Mouse (Mus musculus): ENCODE measurements at regions not wholly inside any gene's neighbourhood (a gene's known extent, or its start where the extent isn't known, plus 50 kb on each side); places are given as distances from the start of the nearest gene placed in this dataset.

DNA sequence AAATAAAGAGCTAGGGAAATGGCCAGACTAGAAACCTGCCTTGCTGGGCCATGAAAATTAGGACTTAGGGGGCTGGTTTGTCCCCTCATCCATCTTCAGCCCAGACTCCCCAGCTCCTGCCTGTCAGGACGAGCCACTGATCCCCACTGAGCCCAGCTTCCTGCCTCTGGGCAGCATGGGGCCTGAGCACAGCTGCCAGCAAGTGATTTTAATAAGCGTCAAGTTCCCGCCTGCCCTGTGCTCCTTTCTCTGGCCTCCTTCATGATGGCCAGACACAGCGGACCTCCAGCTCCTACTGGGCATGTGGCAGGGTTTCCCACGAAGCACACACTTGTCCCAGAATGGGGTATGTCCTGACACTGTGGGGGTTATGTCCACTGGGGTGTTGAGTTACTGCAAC lies 139.1 kb upstream of the Irx3 start:
- DNase-seq: no peak

DNA sequence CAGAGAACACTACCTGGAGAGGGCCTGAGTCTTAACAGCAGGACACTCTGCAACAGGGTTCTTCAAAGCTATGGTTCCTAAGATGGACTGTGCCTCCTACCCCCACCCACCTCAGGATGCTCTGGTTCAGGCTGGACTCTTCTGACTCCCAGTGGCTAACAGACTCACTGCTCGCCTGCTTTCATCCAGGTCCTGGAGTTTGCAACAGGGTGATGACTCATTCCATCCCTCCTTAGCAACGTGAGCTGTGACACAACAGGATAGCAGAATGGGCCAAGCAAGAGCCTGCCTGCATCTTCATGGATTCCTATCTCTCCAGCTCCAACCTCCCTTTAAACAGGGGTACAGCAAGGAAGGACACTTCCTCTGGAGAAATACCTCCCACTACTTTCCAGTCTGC lies 135.4 kb upstream of the Irx3 start:
- DNase-seq: no peak

DNA sequence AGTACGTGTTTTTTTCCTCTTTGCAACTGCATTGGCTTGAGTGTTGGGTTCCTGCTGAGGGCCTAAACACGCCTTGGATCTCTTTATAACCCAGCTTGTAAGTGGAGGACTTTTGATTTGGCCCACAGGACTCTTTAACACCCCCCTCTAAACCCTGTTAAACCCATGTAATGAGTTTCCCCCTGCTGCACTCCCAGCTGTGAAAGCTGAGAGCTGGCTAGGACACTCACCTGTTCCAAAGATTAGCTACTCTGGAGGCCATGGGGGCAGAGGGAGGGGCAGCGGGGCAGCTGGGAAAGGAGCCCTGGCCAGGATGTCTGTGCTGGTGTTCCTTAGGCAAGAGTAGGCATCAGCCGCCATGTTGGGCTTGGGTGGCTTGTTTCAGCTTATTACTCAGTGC lies 128.7 kb upstream of the Irx3 start:
- no peak for DNase-seq

DNA sequence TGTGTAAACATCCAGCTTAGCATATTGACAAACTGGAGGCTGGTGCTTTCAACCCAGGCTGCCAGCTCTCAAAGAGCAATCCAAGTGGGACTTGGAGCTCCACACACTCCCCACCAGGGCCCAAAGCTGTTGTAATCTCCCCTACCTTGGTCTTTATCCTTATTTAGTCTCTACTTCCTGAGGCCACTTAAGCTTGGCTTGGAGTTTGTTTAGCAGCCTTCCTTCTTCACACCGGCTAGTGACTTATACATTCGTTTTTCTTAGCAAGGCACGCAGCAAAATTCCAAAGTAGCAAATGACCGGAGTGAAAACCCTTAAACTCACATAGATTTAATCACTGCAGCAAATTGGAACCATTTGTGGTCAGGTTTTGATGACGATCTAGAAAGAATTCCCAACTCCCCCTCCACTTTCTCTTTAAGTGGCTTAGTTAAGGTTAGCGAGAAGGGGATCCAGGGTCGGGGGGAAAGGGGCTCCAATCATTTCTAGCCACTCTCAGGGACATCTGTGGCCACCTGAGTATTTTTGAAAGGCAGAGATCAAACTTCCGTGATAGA lies 124.2 kb upstream of the Irx3 start:
- no peak for DNase-seq

DNA sequence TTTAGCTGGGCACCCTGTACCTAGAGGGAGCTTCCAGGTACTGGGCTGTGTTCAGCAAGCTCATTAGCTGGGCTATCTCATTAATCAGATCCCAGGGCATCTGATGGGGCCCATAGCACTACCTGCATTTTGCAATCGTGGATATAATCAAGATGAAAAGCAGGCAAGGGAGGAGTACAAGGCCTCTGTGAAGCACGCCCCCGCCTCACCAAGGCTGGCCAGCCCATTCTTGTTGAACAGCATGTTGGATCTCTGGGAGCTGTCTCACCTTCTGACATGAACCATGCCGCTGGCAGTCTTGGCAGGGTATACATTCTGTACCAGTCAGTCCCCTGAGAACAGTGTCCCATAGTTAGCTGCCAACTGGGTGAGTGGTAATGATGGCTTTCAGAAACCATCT lies 122.3 kb upstream of the Irx3 start:
- no peak for DNase-seq

DNA sequence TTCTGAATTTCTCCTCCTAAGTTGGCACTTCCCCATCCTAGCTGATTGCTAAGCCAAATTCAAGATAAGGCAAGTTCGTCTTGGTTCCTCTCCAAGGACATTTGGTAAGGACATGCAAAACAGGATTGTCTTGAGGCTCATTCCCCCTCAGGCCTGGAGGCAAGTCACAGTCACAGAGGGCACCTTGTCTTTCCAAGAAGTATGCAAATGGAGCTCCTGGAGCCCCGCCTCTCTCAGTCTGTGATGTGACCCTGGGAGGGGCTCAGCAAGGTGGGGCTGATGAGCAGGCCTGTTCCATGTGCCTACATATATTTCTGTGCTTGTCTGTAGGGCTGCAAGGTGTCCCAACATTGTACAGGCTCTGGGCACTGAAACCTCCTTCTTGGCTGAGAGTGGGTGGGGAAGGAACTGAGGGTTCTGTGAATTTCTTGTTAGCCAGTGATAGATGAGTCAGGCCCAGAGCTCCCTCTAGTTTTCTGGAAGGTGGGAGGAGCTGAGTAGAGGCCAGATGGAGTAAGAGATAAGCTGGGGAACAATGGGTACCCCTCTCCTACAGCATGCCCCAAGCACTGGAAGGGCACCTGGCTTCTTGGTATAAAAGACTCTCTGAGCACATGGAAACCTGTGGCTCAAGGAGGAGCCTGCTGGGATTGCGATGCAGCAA lies 120.5 kb upstream of the Irx3 start:
- DNase-seq: no peak

DNA sequence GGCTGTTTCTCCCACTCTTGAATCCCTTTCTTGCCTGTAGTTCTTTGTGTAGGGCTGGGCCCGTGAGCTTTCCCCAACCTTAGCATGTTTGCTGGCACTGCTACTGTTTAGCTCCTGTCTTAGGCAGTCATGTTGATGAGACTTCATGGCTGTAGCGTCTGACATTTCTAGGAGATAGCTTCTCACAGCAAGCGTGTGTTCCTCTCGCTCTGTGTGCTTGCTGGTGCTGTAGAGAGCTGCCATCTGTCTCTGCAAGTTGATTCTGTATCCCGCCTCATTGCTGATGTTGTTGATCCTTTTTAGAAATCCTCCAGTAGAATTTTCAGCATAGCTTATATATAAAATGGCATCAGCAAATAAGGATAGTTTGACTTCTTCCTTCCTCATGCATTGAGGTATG lies 116.0 kb upstream of the Irx3 start:
- no peak for DNase-seq

DNA sequence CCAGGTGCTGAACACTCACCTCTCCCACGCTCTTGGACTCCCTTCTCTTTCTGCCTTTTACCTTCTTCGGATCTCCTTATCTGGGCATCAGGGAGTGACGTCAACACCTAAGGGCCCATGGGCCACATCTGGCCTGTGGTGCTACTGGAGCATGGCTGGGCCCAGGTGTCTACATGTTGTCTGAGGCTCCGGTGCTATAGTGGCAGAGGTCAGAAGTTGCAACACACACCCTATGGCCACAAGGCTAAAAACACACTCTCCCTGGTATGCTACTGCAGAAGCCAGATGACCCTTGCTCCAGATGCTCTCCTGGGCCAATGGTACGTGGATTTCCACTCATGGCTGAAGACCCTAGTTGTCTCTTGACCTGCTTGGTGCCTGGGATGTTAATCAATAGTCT lies 112.1 kb upstream of the Irx3 start:
- DNase-seq: no peak

DNA sequence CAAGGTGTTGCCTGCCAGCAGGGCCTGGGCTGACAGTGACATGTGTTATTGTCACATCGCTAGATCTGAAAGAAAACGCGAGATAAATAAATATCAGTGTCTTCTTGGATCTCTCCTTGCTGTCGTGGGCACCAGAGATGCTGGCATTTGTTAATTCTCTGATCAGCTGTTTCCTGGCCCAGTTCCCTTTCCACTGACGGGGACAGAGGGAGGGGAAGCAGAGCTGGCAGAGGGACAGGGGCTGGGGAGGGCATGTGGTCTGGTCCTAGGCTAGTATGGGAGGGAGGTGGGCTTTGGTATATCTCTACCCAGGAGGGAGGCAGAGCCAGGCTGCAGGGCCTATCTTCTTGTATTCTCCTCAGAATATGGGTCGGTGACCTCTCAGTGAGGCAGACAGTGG lies 111.3 kb upstream of the Irx3 start:
- no peak for DNase-seq

DNA sequence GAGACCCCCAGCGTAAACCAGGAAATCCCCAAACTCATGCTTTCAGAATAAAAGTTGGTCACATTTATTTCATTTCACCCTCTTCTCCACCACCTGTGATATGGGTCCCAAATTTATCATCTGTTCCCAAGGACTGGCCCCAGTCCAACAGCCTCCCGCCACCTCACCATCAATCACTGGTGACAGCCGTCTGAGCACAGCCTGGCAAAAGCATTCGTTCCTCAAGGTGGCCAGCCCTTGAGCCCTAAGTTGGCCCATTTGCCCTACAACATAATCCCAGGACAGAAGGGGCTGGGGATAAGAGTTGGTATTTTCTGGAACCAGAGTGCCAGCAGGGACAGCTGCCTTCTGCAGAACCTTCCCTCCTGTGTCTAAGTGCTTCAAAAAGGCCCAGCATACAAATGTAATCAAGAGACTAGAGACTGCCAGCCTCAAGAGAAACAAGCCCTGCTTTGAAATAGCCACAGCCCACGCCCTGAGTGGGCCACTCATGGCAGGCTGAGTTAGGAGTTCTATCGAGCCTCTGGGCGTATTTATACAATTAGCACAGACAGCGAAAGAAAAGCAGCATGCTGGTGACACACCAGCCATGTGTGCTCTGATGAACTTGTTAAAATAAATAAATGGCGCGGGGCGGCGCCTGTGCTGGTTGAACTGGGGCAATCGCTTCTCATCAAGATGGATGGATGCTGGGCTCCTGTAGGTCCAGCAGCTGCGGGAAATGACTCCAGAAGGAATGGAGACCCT lies 107.9 kb upstream of the Irx3 start:
- DNase-seq: peak; percentile 41

DNA sequence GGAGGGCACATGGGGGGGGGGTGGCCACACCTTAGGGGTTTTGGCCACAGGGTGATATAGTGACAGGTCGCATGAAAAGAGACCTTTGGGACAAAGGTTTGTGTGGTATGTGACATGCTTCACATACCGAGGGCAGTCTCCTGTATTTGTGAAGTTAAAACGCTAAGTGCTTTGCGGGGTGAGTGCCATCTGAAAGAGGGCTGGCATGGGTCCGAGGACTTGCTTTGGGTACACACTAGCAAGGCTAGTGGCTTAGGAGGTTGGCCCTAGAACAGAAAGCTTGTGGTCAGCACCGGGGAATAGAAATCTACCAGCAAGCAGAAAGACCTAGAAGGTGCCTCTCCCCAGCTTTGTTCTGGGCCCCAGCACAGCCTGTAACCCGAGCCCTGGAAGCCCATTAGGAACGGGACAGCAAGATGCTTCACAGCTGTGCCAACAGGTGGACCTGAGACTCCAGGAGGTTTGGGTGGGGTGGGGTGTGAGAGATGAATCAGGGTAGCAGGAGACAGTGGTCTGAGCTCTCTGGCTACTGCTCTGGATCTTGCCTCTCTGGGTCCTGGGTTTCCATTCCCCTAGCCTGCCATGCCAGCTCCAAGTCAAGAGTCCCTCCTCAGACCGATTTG lies 107.0 kb upstream of the Irx3 start:
- DNase-seq: no peak

DNA sequence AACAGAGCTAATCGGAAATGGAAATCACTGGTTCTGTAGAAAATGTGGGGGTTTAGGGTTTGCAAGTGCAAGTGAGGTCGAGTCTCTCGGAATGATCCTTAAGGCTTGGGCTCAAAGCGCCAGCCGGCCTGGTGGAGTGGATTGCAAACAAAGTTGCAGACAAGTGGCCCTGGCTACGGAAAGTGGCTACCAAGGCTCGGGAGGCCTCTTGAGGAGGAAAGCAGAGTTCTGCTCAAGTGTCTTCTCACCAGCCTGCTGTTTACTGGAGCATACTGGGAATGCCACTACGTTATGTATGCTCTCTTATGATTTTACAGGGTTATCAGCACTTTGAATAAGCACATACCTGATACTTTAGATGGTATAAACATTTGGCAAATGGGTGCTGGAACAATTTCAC lies 105.3 kb upstream of the Irx3 start:
- no peak for DNase-seq

DNA sequence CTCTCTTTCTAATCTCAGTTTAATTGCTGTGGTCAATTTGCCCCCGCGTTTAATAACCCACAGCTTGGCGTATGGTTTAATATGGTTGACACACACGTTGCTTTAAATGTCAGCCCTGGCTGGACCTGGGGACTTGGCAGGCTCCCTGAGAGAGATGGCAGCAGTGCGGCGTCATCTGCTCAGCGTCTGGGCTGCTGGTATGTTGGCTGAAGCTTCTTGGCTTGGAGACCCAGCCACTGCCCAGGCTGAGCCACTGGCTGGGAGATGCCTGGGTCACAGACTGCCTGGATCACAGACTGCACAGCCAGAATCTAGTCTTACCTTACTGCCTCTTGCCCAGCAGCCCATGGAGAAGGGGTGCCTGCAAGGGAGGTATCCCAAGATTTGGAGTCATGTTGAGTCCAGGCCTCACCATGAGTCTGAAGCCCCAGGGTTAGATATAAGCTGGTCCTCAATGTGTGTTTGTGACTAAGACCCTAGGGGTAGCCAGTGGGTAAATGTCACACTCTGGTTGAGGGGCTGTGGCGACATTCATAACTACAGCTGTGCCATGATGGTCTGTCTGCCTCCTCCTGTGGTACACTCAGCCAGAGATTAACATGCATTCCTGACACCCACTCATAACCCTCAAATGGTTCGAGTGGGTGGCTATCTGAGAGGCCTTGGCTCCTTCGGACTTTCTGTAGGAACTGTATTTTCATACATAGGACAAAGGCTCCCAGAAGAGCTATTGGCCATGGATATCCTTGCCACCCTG lies 99.8 kb upstream of the Irx3 start:
- peak; percentile 78 for DNase-seq

DNA sequence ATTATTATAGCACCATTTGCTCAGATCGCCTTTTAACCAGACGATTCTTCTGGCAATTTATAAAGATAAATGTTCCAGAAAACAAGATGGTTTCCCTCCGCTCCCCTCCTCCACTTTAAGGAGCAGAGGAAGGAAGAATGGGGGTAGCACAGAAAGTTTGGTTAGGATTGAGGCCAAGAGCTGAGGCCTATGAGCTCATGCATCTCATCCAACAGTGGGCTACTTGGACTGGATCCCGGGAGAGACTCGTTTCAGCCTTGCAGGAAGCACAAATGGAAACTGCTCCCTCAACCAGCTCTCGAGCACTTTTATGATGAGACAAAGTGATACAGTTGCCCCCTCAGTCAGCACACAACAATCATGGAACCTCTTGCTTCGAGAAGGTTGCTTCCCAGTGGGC lies 97.9 kb upstream of the Irx3 start:
- DNase-seq: no peak

DNA sequence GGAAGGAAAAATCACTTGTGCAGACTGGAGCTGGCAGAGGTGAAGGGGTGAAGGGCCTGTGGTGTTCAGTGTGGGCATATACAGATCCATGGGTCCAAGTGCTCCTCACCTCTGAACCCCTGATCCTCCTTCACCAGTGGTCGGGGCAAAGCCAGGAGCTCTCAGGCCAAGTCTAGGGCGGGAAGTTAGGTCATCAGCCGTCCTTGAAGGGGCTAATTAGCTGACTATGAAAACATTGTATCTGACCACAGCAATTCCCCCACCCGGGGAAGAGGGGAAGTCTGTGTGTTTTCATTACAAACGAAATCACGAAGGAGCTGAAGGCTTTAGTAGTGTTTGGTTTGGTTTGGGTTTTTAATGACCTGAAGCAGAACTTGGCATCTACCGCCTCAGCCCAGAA lies 95.5 kb upstream of the Irx3 start:
- no peak for DNase-seq

DNA sequence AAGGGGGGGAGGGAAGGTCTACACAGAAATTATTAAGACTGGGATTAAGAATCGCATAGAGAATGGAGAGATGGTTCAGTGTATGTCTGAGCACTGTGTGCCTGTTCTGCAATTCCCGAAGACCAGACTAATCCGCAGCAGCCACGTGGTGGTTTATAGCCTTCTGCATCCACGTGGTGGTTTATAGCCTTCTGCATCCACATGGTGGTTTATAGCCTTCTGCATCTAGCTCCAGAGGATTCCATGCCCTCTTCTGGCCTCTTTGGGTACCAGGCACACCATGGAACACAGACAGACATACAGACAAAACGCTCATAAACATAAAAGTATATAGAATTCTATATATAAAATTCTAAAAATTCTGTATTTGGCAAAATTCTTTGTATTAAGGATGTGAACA lies 94.1 kb upstream of the Irx3 start:
- DNase-seq: no peak

DNA sequence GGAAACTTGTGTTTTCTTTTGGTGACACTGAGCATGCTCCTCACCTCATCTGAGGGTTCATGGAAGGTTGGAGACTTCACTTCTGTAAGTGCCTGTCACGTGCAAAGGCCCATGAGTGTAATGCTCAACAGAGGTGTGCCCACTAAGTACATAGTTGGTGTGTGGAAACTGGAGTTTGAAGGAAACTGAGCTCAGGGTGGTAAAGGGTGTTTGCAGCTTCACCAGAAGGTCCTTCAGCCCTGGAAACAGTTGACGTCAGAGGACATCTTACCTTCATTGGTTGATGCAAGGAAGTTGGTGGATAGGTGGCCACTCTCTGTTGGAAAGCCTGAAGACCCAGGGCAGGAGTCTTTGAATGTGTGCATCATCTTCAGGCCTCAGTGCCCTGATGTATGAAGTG lies 83.0 kb upstream of the Irx3 start:
- no peak for DNase-seq

DNA sequence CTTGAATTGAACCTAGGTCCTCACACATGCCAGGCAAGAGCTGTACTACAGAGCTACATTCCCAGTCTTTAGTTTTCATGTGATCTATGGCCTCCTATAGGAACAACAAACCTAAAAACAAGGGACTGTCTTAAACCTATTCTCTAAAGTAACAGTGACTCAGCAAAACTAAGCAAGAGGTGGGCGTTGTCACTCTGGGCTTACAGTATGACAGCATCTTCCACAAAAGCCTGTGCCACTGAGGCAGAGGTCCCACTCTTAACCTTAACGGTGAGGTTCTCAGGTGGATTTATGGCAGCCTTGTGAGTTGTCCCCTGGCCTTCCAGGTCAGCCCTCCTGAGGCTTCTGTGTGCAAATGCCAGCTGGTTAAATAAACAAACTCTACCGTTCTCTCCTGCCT lies 82.5 kb upstream of the Irx3 start:
- no peak for DNase-seq

DNA sequence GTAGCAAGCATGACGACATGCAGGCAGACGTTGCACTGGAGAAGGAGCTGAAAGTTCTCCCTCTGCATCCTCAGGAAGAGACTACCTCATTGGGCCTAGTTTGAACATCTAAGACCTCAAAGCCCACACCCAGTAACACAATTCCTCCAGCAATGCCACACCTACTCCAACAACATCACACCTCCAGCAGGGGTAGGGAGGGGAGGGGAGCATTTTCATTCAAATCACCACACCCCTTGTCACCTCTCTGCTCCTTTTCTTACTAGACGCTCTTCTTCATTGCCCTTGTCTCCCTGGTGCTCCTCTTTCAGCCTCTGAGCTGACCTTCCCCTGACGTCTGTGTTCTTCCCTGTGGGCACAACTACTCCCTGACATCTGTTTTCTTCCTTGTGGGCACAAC lies 81.1 kb upstream of the Irx3 start:
- DNase-seq: no peak

DNA sequence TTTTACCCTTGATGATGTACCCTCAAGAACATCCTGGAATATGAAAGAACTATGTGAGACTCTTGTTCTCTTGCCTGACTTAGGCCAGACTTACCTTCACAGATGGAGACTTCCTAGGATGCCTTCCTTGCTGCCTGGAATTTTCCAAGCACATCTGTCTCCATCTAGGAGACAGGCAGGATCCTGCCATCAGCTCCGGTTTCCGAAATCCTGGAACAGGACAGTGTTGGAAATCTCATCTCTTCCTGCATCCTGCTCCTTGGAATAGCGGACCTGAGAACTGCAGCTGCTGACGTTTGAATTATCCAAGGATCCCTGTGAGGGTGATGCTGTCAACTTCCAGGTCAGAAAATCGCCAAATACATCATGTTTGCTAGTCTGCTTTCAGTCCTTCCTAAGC lies 77.0 kb upstream of the Irx3 start:
- no peak for DNase-seq

DNA sequence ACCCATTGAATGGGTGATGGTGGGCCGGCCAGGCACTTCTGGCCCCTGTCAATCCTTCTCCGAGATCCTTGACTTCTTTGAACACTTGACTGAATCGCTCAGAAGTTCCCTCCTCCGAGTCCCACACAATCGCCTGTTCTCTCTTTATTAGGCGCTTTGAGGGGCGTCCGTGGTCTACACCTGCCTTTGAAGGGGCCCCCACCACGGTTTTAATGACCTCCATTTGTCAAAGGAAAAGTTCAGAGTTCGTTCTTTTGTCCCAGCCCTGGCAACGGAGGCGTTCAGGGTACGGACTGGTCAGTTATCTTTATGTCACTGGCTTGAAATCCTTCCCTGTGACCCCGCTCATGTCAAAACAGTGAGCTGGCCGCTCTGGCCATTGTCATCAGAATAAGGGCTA lies 74.3 kb upstream of the Irx3 start:
- DNase-seq: no peak

DNA sequence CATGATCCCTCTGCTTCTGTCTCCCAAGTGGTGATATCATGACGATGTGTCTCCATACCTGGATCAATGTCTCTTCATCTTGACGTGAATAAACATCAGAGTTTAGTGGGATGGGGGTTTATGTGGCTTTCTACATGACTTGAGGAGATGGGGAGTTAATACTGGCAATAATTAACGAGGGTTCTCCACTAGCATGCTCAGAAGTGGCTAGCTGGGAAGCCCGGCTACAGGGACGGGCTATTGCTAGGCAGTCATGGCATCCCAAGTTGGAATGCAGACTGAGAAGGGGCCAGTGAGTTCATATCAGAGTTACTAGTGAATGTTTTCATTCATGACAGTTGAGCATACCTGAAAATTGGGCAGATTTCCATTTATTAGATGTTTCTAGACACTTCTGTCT lies 71.4 kb upstream of the Irx3 start:
- DNase-seq: no peak
